Mouse (Mus musculus) lung, embryonic 16.5 days (tissue): ENCODE measurements around the gene Ckb. TPM values are rescaled to one million over a fixed set of nuclear protein-coding genes. Genes with fewer than 3 reads are reported as not detected.

Experiments
- ATAC-seq: fragments of 200-750 bp; cut with Nextera tagmentation; 2 replicates; pipeline ENCODE4 v1.8.0; 2017; ENCODE audit warnings: low read depth, mild to moderate bottlenecking, moderate library complexity
- H3K27ac ChIP-seq: fragments of 300-500 bp; sonication (generic); 2 replicates; pipeline ENCODE4 v1.5.1; 2014; ENCODE audit warnings: mild to moderate bottlenecking, control low read depth, low read length
- H3K27me3 ChIP-seq: fragments of 300-500 bp; sonication (generic); 2 replicates; pipeline ENCODE4 v1.6.1; 2014; ENCODE audit warnings: low read depth, low read length, mixed read lengths; ENCODE audit not compliant: control insufficient read depth, insufficient read depth
- H3K36me3 ChIP-seq: fragments of 300-500 bp; sonication (generic); 2 replicates; pipeline ENCODE4 v1.6.1; 2014; ENCODE audit warnings: low read length; ENCODE audit not compliant: control insufficient read depth, insufficient read depth
- H3K4me1 ChIP-seq: fragments of 300-500 bp; sonication (generic); replicated peaks from 2 replicates; pipeline ENCODE4 v1.6.1; 2014; ENCODE audit warnings: low read length, mixed read lengths; ENCODE audit not compliant: control insufficient read depth, insufficient read depth
- H3K4me2 ChIP-seq: fragments of 300-500 bp; sonication (generic); 2 replicates; pipeline ENCODE4 v1.6.1; 2014; ENCODE audit warnings: low read depth, low read length, control low read depth
- H3K4me3 ChIP-seq: fragments of 300-500 bp; sonication (generic); 2 replicates; pipeline ENCODE4 v1.5.1; 2014; ENCODE audit warnings: mild to moderate bottlenecking, low read length, control low read depth
- H3K9ac ChIP-seq: fragments of 300-500 bp; sonication (generic); 2 replicates; pipeline ENCODE4 v1.6.1; 2014; ENCODE audit warnings: low read length, control low read depth
- H3K9me3 ChIP-seq: fragments of 300-500 bp; sonication (generic); 2 replicates; pipeline ENCODE4 v1.6.1; 2016; ENCODE audit warnings: low read length; ENCODE audit not compliant: control insufficient read depth
- WGBS: fragments of 180-500 bp; shearing (Covaris S2); extraction: QIAGEN DNeasy Blood & Tissue Kit; methylation state at CpG from one replicate; pipeline ENCODE4 v1.1.7; 2014; 5-methylcytosine and 5-hydroxymethylcytosine counted together
- polyA plus RNA-seq: library from polyadenylated mRNA; unstranded; fragments of >200 nt; fragmentation: Nextera tagmentation; extraction: Ambion mirVana; gene quantifications from 2 replicates; pipeline ENCODE4 v1.2.1, GENCODE M21; 2015

Ckb gene
- polyA plus RNA-seq, 1 experiment from 2014 or later = 218 TPM

GRCm38 (mm10) chr12:111674850-111675486 is 2.8 kb upstream of the Ckb start:
- peaks cover 35% of the 10 kb centered on the region for H3K27me3 ChIP-seq
- H3K4me3 ChIP-seq = no peak overlapping the region
- H3K4me1 ChIP-seq = peaks cover 46% of the 10 kb centered on the region
- H3K9me3 ChIP-seq = no peaks in the 10 kb centered on the region
- H3K4me2 ChIP-seq = no peak overlapping the region
- no peak overlapping the region for H3K27ac ChIP-seq
- no peak overlapping the region for H3K9ac ChIP-seq
- 59% methylated on average over 2 of the region's 2 CpGs for WGBS
- no peak for ATAC-seq
- H3K36me3 ChIP-seq = no peaks in the 10 kb centered on the region

GRCm38 (mm10) chr12:111672581-111672980 is 443 bp upstream of the Ckb start:
- H3K4me3 ChIP-seq = peak overlapping the region; percentile 58
- H3K4me1 ChIP-seq = peaks cover 49% of the 10 kb centered on the region
- no peaks in the 10 kb centered on the region for H3K9me3 ChIP-seq
- peaks cover 36% of the 10 kb centered on the region for H3K27me3 ChIP-seq
- H3K27ac ChIP-seq = no peak overlapping the region
- H3K36me3 ChIP-seq = no peaks in the 10 kb centered on the region
- H3K4me2 ChIP-seq = peak overlapping the region; percentile 86
- no peak for ATAC-seq
- H3K9ac ChIP-seq = peak overlapping the region; percentile 65
- WGBS = 9% methylated on average over 12 of the region's 12 CpGs

GRCm38 (mm10) chr12:111671431-111671902 is 671 bp downstream of the Ckb start:
- WGBS = under 1% methylated on average over 34 of the region's 34 CpGs
- peak; percentile 3; the same call in 1 of the 2 replicates for ATAC-seq

GRCm38 (mm10) chr12:111670976-111671375 is 1.2 kb downstream of the Ckb start:
- Histone ChIP-seq H3K9ac (peak overlapping the region; percentile 65), H3K4me1 (peaks cover 43% of the 10 kb centered on the region), H3K27me3 (peaks cover 36% of the 10 kb centered on the region), H3K4me3 (peak overlapping the region; percentile 58), H3K9me3 (no peaks in the 10 kb centered on the region), H3K36me3 (no peaks in the 10 kb centered on the region), H3K27ac (no peak overlapping the region), H3K4me2 (peak overlapping the region; percentile 86)
- WGBS = 1% methylated on average over 35 of the region's 35 CpGs
- ATAC-seq = no peak; the same call in 1 of the 2 replicates

More at GRCm38 (mm10) chr12:111671431-111671902, 671 bp downstream of the Ckb start:
- H3K27me3 ChIP-seq = peaks cover 36% of the 10 kb centered on the region
- H3K9ac ChIP-seq = peak overlapping the region; percentile 65
- no peaks in the 10 kb centered on the region for H3K36me3 ChIP-seq
- no peaks in the 10 kb centered on the region for H3K9me3 ChIP-seq
- peak overlapping the region; percentile 86 for H3K4me2 ChIP-seq
- H3K27ac ChIP-seq = no peak overlapping the region
- H3K4me1 ChIP-seq = peaks cover 43% of the 10 kb centered on the region
- peak overlapping the region; percentile 58 for H3K4me3 ChIP-seq

GRCm38 (mm10) chr12:111670371-111670971 is 1.7 kb downstream of the Ckb start:
- Histone ChIP-seq H3K27me3 (peaks cover 36% of the 10 kb centered on the region), H3K27ac (no peak overlapping the region), H3K4me1 (peaks cover 44% of the 10 kb centered on the region), H3K4me3 (peak overlapping the region; percentile 58), H3K4me2 (peak overlapping the region; percentile 86), H3K36me3 (no peaks in the 10 kb centered on the region), H3K9ac (peak overlapping the region; percentile 65), H3K9me3 (no peaks in the 10 kb centered on the region)
- no peak for ATAC-seq
- WGBS = 16% methylated on average over 28 of the region's 29 CpGs

- Histone ChIP-seq H3K4me3 (peak overlapping the region; percentile 58; the same call in 1 of the 2 replicates), H3K27me3 (peaks cover 36% of the 10 kb centered on the region), H3K36me3 (no peaks in the 10 kb centered on the region), H3K27ac (no peak overlapping the region), H3K9me3 (no peaks in the 10 kb centered on the region), H3K4me2 (peak overlapping the region; percentile 86; the same call in 1 of the 2 replicates), H3K4me1 (peaks cover 49% of the 10 kb centered on the region), H3K9ac (no peak overlapping the region; the same call in 1 of the 2 replicates)
- ATAC-seq = no peak
- 58% methylated on average over 8 of the region's 8 CpGs for WGBS
These were observed 2.2 kb downstream of the Ckb start for GRCm38 (mm10) chr12:111669961-111670360.

- peaks cover 57% of the 10 kb centered on the region for H3K4me1 ChIP-seq
- H3K9me3 ChIP-seq = no peaks in the 10 kb centered on the region
- 54% methylated on average over 23 of the region's 23 CpGs for WGBS
- H3K9ac ChIP-seq = peak overlapping the region; percentile 66
- peak overlapping the region; percentile 55 for H3K4me2 ChIP-seq
- no peaks in the 10 kb centered on the region for H3K36me3 ChIP-seq
- H3K27me3 ChIP-seq = peaks cover 36% of the 10 kb centered on the region
- peak overlapping the region; percentile 91 for H3K27ac ChIP-seq
- no peak overlapping the region; the same call in 1 of the 2 replicates for H3K4me3 ChIP-seq
- ATAC-seq = peak; percentile 7; the same call in 1 of the 2 replicates
These were observed 2.9 kb downstream of the Ckb start for GRCm38 (mm10) chr12:111669000-111669788.

GRCm38 (mm10) chr12:111668457-111668912 is 3.7 kb downstream of the Ckb start:
- ATAC-seq = peak; percentile 57
- no peaks in the 10 kb centered on the region for H3K9me3 ChIP-seq
- WGBS = 2% methylated on average over 8 of the region's 8 CpGs

GRCm38 (mm10) chr12:111667421-111667820 is 4.7 kb downstream of the Ckb start:
- H3K9me3 ChIP-seq = no peaks in the 10 kb centered on the region
- peaks cover 63% of the 10 kb centered on the region for H3K4me1 ChIP-seq
- no peak for ATAC-seq
- H3K27ac ChIP-seq = no peak overlapping the region
- no peaks in the 10 kb centered on the region for H3K36me3 ChIP-seq
- peaks cover 18% of the 10 kb centered on the region for H3K27me3 ChIP-seq
- 82% methylated on average over 5 of the region's 5 CpGs for WGBS
- H3K4me2 ChIP-seq = no peak overlapping the region
- no peak overlapping the region for H3K9ac ChIP-seq
- H3K4me3 ChIP-seq = no peak overlapping the region

More at GRCm38 (mm10) chr12:111668457-111668912, 3.7 kb downstream of the Ckb start:
- peak overlapping the region; percentile 91 for H3K27ac ChIP-seq
- peak overlapping the region; percentile 55 for H3K4me2 ChIP-seq
- H3K27me3 ChIP-seq = peaks cover 29% of the 10 kb centered on the region
- peaks cover 64% of the 10 kb centered on the region for H3K4me1 ChIP-seq
- H3K36me3 ChIP-seq = no peaks in the 10 kb centered on the region
- H3K9ac ChIP-seq = peak overlapping the region; percentile 66
- peak overlapping the region; percentile 33 for H3K4me3 ChIP-seq
